Mouse (Mus musculus) right cerebral cortex, postnatal 36 days (tissue): Measurements from ENCODE around the gene Sptbn4.
A peak's percentile ranks its signal among the peaks of the same experiment; 100 is the strongest.

Experiments used
- DNase-seq, 2 experiments: peaks; one replicate each; pipeline ENCODE4 v3.0.0; 2022; ENCODE audit warnings: low spot score in 2 of 2, mixed read lengths in 1 of 2

Sptbn4 gene

DNA sequence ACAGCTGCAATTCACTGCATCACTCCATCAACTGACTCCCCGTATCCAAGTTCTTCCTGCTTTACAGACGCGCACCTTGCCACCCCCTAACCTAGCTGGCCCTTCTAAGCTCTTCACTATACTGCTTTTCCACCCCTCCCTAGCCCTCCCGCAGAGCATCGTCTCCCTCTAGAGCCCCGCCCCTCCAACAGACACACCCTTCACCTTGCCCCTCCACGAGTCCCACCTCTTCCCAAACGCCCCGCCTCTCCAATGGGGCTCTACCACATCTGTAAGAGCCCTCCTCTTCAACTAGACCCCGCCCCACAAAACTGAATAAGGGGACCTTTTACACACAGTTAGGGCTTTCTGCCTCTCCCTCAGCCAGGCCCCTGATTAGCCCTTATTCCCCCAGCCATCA, 13.7 kb downstream of the Sptbn4 start:
- DNase-seq: no peak

DNA sequence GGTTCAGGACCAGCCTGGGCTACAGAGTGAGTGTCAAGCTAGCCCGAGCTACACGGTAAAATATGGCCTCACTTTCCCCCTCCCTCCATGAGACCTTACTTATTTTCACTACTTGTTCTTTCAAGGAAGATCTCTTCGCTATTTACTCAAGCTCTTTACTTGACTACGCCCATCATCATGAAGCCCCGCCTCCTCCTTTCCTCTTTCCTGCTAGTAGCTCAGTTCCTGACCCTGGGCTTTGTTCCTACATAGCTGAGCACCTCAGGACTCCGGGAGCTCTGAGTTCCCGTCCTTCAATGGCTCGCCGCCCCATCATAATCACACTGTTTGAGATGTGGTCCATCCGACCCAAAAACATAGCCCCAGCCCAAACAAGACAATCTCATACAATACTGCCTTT, 14.1 kb downstream of the Sptbn4 start:
- DNase-seq: no peak

DNA sequence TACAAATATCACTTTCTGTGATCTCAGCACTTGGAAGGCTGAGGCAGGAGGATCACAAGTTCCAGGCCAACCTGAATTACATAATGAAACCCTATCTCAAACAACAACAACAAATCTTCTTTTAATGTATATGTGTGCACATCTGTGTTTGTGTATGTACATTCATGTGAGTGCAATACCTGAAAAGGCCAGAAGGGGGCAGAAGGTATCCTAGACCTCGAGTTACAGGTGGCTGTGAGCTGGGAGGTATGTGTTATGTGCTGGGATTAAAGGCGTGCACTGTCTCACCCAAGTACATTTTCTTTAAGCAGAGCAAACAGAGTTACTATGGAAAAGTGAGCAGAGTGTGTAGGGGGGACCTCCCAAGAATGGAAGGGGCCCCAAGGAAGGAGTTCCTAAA, 18.4 kb downstream of the Sptbn4 start:
- no peak for DNase-seq

DNA sequence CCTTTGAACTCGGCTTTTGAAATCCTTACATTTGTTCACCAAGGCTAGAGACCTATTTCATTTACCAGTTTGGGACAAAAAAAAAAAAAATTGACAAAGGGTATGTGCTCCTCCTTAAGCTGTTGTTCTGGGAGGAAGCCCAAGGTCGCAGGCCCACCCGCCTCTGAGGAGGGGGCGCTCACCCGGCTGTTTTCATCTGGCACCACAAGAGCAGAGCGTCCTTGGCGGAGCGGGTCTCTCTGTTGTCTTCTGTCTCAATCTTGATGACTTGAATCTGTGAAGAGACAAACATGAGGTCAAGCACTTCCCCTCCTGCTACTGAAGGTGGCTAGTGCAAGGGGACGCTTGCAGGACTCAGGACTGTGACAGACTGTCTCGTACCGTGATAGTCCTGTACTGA, 19.5 kb downstream of the Sptbn4 start:
- no peak for DNase-seq

DNA sequence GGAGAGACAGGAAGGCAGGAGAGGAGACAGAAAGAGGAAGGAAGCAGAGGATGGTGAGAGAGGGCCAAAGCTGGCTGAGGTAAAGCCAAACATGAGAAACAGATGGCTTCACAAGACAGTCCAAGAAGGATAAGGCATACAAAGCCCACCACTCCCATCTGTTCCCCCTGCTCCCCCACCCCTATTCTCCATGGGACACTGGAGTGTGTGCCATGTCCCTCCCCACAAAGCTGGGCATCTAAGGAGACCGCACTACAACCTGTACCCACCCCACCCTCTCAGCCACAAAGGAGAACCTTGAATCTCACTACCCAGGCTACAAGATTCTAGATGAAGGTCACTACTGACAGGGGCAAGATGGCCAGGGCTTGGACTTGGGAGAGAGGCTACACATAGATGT, 20.1 kb downstream of the Sptbn4 start:
- no peak for DNase-seq

DNA sequence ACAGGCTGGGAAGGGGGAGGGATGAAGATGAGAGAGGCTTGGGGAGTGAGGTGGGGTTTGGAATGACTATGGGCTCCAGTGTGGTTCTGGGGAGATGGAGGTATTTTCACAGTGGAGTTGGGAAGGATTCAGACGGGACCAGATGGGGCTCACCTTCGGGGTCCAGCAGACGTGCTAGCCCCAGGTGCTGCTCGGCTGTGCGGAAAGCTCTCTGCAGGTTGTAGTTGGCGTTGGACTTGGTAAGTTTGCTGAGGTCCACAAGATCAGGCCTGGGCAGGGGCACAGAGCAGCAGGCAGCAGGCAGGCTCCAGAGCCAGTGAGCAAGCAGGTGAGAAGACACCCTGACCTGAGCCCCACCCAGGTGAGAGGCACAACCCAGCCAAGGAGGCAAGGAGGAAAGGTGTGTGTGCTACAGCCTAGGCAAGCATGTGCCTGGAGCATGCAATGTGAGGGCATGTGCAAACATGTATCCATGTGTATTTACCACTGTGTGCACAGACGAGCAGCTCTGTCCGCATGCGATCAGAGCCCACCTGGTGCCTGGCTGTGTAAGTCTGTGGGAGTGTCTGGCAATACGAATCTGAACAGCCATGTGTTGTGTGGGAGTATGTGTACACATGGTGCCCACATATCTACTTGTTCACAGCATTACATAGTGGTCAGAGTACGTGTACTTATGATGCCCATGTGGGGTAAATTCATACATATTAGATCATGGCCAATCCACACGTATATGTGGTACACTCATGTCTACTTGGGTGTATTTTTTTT, 23.7 kb downstream of the Sptbn4 start:
- no peak for DNase-seq

DNA sequence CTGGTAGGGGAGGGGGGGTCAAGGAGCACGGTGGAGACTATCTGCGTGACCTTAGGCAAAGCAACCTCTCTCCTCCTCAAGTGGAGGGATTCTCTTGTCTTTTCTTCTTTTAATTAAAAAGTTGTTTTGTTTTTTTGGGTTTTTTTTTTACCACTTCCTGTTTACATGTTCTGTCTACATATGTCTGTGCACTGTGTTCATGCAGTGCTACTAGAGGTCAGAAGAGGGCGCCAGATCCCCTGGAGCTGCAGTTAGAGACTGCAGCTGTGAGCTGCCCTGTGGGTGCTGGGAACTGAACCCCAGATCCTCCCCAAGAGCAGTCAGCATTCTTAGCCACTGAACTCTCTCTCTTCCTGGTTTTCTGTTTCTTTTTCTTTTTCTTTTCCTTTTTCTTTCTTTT, 28.4 kb downstream of the Sptbn4 start:
- DNase-seq: no peak

DNA sequence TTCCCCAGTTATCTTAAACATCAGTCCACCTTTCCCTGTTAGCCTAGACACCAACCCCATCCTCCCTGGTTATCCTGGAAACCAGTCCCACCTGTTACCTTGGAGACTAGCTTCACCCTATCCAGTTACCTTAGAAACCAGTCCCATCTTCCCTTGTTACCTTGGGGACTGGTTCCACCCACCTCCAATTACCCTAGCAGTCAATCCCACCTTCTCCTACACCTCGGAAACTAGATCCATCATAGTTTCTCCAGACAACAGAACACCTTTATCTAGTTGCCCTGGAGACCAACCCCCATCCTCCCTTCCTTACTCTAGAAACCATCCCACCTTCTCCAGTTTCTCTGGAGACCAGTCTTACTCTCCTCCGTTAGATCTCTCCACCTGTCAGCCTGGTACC, 30.3 kb downstream of the Sptbn4 start:
- no peak for DNase-seq

DNA sequence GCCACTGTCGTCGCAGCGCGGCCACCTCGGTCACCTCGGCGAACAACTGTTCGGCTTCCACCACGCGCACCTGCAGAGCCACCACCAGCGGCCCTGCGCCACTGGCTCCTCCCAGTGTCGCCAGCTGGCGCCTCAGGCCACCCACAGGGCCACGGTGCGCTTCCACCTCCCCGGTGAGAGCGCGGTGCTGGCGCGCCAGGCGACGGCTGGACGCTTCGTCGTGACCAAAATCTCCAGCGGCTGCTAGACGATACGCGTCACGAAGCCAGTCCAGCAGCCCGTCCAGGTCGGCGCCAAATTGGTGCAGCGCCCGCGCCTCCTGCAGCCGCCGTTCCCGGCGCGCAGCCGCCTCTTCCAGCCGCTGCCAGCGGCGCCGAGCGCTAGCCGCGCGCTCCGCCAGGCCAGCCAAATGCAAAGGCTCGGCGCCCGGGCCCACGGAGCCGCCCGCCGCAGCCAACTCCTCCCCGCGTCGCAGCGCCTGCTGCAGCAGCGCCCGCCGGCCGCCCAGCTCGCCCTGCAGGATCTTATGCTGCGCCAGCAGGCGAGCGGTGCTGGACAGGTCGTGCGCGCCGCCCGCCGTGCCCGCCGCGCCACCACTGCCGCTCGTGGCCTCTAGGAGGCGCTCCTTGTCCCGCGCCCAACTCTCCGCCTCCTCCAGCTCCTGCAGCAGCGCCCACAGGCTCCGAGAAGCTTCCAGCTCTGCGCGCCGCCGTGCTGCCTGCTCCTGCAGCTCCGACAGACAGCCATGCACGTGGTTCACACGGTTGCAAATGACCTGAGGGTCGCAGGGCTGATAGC, 38.9 kb downstream of the Sptbn4 start:
- DNase-seq: peak in 1 of 2 experiments; percentile 46

DNA sequence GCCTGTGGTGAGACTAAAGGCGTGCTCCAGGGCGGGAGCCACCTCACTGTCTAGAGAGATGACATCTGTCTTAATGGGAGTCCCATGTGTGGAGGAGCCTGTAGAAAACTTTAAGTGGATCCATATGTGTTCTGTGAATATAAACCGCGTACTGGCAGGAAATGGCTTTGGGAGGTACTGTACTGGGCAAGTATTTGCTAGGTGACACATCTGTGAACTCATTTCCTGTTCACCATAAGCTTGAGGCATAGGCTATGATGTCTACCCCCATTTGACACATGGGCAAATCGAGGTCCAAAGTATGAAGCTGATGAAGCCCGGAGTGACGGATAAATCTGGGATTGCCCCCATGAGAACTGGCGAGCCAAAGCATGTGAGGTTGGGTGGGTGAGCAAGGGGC, 39.7 kb downstream of the Sptbn4 start:
- DNase-seq: no peak

DNA sequence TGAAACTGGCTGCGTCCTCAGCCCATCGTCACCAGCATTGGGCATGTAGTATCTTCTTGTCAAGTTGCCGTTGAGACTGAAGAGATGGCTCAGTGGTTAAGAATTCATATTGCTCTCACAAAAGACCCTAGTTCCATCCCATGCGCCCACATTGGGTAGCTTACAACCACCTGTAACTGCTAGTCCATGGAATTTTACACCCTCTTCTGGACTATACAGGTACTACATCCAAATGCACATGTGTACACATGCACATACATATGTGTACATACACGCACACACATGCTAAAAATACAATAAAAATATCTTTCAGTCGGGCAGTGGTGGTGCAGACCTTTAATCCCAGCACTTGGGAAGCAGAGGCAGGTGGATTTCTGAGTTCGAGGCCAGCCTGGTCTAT, 41.0 kb downstream of the Sptbn4 start:
- DNase-seq: no peak

DNA sequence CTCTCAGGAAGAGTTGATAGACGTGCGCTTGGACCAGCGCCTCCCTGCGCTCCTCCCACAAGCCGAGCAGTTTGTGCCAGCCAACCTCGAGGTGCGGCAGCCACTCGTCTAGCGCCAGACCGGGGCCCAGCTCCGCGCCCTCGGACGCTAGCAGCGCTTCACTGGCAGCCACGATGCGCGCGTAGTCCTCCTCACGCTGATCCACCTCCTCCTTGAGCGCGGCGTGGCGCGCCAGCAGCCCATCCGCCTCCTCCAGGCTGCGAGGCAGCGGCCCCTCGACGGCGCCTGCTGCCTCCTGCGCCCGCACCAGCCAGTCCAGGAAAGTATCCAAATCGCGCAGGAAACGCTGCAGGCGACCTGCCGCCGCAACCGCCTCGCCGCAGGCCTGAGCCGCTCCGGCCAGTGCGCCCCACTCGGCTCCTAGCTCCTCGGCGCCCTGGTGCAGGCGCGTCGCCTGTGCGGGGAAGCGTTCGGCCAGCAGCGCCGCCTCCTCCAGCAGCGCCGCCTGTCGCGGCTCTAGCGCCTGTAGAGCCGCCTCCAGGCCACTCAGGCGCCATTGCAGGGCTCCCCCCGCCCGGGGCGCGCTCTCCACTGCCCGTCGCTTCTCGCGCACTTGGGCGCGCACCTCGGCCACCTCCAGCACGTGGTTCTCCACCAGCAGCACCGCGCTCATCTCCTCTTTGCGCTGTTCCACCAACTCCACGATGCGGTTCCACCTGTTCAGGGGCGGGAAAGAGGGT, 43.1 kb downstream of the Sptbn4 start:
- no peak for DNase-seq

DNA sequence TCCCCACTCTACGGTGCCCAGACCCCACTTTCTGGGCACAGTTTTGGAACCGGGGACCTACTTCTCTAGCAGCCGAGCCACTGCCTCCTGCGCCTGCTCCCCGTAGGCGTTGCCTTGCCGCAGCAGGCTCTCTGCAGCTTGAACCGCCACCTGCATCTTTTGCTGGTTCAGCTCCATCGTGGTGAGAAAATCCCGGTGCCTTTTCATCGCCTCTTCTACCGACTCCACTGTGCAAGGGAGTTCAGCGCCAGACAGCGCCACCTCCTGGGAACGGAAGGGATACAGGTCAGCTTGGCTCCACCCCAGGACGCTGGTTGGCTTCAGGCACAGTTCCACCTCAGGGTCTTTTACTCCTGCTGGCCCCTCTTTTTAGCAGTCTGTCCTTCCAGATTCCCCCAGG, 44.8 kb downstream of the Sptbn4 start:
- peak; percentile 68 to 76 for DNase-seq

DNA sequence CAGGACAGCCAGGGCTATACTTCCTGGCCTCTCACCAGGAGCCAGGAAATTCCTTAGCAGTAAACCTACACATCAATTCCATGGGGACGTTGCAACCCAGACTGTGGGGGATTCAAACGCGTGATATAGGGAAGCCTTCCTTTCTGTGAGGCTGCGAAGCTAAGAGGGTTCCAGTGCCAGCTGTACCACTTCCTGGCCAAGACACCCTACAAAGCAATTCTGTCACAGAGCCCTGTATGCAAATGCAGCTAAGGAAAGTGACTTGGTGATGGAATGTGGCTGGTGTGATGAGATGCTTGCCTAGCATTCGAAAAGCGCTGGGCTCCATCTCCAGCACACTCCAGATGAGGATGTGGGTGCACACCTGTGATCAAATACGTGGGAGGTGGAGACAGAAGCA, 46.9 kb downstream of the Sptbn4 start:
- DNase-seq: no peak

DNA sequence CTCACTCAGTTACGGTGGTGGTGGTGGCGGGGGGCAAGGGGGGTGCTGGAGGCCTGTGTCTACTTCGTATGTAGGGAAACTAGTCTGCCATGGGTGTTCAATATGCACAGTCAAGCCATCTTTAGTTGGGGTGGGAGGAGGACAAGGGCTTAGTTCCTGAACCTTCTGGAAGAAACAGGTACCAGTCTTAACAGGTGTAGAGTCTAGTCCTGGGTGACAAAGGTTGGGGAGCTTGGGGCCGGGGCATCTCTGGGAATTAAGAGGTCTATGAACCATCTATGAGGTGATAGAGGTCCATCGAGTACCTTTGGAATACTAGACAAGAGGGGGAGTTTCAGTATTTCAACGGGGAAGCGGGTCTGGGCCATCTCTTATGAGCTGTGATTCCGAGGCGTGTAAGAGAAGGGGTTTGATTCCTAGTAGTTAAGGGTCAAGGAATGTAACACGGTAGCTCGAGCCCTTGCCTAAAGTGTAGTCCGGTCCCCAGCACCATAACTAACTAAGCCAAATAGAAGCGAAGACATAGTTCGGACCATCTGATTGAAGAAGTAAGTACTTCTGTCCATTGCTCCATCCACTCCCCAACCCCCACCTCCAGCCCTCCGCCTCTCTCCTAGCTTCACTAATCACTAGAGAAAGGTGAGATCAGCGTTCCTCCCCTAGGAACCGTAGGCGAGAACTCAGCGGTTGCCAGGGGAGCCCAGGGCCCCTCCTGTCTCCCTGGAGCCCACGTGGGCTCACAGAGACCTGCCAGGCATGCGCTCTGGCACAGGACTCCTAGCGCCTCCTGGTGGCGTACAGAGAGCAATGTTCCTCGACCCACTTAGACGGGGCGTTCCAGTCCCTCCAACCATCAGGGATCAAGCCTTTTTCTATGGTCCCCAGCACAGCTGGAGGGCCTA, 50.2 kb downstream of the Sptbn4 start:
- peak; percentile 69 to 70 for DNase-seq

DNA sequence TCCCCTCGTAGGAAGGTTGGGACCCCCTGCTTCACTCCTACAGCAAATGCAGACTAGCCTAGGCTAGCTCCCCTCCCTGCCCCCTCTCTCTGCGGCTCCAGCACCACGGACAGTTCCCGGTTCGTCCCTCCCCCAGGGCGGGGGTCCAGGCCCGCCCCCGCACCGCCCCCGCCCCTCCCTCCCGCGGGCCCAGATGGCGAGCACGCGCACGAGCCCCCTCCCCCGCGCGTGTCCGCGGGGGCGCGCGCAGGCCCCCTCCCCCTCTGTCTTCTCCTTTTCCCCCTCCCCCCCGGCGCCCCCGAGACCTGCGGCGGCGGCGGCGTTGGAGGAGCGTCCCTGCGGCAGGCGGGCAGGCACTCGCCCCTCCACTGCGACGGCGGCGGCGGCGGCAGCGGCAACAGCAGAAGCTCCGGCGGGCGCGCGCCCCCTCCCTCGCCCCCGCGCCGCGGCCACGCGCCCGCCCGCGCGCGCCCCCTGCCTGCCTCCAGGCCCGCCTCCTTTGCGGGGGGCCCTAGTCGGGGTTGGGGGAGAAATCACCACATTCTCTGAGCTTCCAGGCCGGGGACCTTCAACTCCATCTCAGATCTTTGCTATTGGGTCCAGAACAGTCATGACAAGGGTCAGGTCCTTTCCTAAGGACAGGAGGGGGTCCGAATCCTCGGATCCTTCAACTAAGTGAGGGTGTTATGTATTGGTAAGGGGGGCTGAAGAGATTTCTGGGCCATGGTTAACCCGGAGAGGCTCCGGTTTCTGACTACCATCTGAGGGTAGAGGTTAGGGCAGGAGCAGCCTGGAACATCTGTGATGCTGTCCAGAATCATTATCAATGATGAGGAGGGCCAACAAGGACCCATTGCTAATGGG, 51.1 kb downstream of the Sptbn4 start:
- peak in 1 of 2 experiments; percentile 34 for DNase-seq

DNA sequence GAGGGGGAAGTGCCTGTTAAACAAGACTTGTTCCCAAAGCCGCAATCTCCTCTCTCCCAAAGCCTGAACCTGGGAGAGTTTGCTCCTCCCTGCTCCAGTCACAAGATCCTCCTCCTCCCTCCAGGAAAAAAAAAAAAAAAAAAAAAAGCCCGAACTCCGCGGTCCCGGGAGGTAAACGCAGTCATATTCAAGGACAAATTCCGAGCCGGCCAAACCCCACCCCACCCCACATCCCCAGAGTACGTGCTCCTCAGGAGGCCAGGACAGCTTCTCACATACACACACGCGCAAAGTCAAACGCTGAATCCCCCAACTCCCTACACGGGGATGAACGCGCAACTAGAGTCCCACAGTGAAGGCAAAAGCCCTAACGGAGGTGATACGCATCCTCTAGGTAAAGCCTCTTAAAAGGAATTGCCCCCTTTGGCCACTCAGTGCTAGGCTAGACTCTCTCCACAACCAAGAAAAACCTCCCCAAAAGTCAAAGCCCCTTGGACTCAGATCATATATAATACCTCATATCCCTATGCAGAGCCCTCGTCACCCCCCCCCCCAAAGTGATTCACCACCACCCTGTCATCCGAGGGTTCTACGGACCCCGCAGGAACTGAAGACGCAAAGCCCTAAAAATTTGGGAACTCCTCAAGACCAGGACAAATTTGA, 51.8 kb downstream of the Sptbn4 start:
- DNase-seq: no peak

DNA sequence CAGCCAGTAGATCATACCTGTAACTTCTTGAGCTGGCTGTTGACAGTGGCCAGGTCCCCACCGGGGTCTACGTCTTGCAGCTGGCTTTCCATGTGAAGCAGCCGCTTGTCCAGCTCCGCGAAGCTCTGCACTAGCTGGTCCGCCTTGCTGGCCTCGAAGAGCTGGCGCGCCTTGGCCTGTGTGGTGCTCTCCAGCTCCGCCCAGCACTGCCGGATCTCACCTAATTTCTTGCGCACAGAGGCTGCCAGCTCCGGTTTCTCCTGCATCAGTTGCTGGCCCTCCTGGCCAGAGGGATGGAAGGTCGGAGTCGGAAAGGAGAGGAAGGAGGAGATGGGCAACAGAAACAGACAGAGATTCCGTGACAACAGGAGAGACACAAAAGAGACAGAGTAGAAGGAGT, 56.1 kb downstream of the Sptbn4 start:
- DNase-seq: no peak

DNA sequence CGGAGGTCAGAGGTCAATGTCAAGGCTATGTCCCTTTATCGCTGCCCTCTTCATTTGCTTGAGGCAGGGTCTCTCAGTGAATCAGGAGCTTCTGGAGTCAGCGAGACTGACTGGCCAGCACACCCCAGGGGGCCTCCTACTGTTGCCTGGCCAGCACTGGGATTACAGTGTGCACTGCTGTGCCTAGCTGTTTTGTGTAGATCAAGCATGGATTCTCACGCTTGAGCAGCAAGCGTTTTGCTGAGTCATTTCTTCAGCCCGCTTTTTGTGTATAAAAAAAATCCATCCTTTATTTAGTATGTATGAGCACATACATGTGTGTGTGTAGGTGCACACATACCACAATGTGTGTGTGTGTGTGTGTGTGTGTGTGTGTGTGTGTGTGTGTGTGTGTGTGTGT, 58.3 kb downstream of the Sptbn4 start:
- no peak for DNase-seq

DNA sequence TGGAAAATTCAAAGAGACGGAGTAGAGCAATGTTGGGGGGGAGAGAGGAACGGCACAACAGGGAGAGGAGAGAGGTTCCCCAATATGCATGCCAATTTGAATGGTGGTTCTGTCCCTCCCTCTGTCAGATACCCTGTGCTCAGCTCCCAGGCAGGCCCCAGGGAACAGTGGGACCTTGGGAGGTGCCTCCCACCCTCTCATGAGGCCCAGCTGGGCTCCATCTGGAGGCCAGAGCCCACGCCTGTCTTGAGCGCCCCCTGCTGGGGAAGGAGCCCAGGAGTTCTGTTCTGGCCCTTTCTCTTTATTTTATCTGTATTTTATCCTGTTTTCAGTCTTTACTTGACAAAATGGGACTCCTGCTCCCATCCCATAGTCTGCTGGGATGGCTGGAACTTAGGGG, 62.8 kb downstream of the Sptbn4 start:
- DNase-seq: no peak
